Mouse (Mus musculus): ENCODE measurements around the gene Eipr1.
"Not testable (repeated sequence)": the region's sequence is repeated elsewhere in the genome, so short reads cannot be mapped to it uniquely, and the experiment has no call there.

Eipr1 gene

DNA sequence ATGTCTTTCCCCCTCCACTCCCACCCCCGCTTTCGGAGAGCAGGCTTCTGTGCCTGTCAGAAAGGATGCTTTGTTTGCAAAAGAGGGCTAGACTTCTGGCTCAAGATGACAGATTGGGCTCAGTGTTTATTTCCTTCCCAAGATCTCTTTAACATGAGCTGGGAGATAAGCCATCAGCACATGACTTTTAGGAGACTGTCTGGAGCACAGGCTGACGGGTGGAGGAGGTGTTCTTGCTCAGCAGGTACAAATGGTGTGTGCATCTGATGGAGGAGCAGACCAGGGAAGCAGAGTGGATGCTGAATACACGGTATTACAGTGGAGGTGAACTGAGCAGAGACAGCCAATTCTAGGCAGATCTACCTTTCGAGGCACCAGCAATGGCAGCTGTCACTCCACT, 139.9 kb downstream of the Eipr1 start:
- CTCF ChIA-PET: no interaction called here
- POLR2A ChIA-PET: no interaction called here

DNA sequence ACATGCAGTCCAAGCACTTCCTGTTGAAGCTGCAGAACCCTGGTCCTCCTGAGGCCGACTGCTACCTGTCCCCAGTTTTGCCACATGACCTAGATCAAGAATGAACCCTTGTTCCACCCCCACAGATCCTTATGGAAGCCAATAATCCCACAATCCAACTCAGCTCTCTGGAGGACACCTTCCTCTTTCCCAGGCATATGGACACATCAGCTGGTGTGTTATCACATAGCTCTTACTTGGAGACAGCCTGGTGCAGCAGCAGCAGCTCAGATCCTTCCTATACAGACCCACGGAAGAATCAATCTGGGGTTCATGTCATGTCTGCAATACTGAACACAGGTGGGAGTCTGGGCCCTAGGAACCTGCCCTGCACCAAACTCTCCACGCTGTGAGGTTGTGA, 145.0 kb downstream of the Eipr1 start:
- ChIA-PET CTCF (no interaction called here), POLR2A (interaction anchor here in 2 of 4 experiments (0.6 kb wide), 2 partner anchors 184 to 522 kb away, joined by 3 read pairs; no protein-coding TSS in a partner anchor)

DNA sequence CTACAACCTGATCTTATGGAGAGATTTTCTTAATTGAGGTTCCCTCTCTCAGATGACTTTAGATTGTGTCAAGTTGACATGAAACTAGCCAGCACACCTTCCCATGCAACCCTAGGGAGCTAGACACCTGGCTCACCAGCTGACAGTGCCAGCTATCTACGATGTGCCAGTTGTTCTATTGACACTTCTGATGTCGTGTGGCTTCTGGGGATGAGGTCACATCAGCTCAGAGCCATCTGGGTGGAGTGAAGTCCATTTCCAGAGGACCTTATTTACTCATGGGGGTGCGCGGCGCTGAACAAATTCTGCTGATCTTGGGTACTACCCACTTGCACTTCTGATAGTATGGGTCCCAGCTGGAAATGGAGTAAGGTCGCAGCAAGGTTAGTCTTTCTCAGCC, 146.7 kb downstream of the Eipr1 start:
- ChIA-PET CTCF (no interaction called here), POLR2A (interaction anchor here in 1 of 4 experiments (1.5 kb wide), 1 partner anchor 9 kb away, joined by 3 read pairs; no protein-coding TSS in a partner anchor)

- ChIA-PET CTCF (no interaction called here), POLR2A (interaction anchor here in 1 of 4 experiments (0.7 kb wide), 1 partner anchor 83 kb away, joined by 4 read pairs; no protein-coding TSS in a partner anchor)
Observed at GRCm38 (mm10) chr12:28899696-28900095, 148.1 kb downstream of the Eipr1 start.

DNA sequence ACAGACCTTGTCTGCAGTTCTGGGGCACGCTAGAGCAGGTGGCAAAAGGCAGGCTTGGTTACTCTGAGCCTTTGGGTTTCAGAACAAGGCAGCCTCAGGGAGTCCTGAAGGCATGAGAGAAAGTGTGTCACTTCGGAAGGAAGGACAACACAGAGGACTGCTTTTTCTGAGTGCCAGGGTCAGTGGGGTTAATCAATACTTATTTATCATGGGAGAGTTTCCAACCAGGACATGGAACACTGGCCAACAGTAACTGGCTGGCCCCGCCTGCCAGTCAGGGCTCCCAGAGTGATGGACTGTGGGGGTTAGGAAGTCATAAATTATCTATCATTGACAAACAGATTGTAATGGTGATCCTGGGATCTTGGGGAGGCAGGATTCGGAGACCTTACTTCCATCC, 148.7 kb downstream of the Eipr1 start:
- ChIA-PET POLR2A (no interaction called here), CTCF (interaction anchor here in 2 of 4 experiments (0.6 to 1.0 kb wide), 2 partner anchors 117 to 368 kb away, joined by 3 read pairs; no protein-coding TSS in a partner anchor)

- POLR2A ChIA-PET: no interaction called here
- CTCF ChIA-PET: no interaction called here
Observed at GRCm38 (mm10) chr12:28902132-28902531, 150.5 kb downstream of the Eipr1 start.

DNA sequence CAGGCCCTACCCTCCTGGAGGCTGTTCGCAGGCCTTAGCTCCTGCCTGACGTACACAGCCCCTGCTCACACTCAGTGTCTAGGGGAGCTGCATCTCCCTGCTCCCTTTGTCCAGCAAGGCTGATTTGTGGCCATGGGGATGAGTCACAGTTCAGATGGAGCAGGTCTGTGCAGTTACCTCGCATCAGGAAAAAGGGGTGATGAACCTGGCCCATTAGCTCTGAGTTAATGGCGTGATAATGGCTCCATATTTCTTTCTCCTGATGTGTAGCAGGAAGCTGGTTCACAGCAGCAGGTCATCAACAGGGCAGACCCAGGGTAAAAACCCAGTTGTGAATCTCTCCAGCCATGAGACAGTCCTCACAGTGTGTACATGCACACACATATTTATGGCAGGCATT, 151.5 kb downstream of the Eipr1 start:
- ChIA-PET POLR2A (no interaction called here), CTCF (no interaction called here)

- POLR2A ChIA-PET: interaction anchor here in 1 of 4 experiments (0.6 kb wide), 1 partner anchor 896 kb away, joined by 3 read pairs; no protein-coding TSS in a partner anchor
- CTCF ChIA-PET: no interaction called here
Observed at GRCm38 (mm10) chr12:28905486-28905885, 153.9 kb downstream of the Eipr1 start.

- POLR2A ChIA-PET: interaction anchor here in 1 of 4 experiments (0.6 kb wide), 1 partner anchor 62 kb away, joined by 3 read pairs; no protein-coding TSS in a partner anchor
Observed at GRCm38 (mm10) chr12:28906016-28906415, 154.4 kb downstream of the Eipr1 start.

GRCm38 (mm10) chr12:28906809-28907297, 155.2 kb downstream of the Eipr1 start:
- POLR2A ChIA-PET: no interaction called here
- CTCF ChIA-PET: interaction anchor here in 1 of 4 experiments (0.6 kb wide), 1 partner anchor 10 kb away, joined by 4 read pairs; no protein-coding TSS in a partner anchor

More at GRCm38 (mm10) chr12:28906016-28906415, 154.4 kb downstream of the Eipr1 start:
- CTCF ChIA-PET: no interaction called here

GRCm38 (mm10) chr12:28907814-28908213, 156.2 kb downstream of the Eipr1 start:
- ChIA-PET CTCF (no interaction called here), POLR2A (no interaction called here)

DNA sequence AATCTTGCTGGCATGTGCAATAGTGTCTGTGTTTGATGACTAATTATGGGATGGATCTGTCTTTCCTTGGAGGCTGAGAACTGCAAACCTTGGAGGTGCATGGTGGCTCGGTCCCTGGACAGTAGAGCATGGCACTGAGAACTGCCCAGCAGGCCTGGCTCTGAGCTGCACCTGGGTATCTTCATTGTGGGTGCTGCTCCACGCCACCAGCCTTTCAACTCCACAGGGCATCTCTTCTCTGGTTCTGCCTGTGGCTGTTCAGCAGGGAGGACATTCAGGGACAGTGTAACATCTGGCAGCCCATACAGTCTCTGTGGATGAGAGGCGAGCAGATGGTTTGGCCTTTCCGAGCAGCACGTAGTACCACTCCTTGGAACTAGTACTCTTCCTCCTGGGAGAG, 158.2 kb downstream of the Eipr1 start:
- CTCF ChIA-PET: interaction anchor here in 1 of 4 experiments (0.6 kb wide), 1 partner anchor 220 kb away, joined by 5 read pairs; no protein-coding TSS in a partner anchor
- POLR2A ChIA-PET: interaction anchor here in 2 of 4 experiments (0.7 to 1.0 kb wide), 2 partner anchors 14 to 274 kb away, joined by 3 read pairs; partner anchors contain the start of gene Rps7 (in 1 of the 2)

DNA sequence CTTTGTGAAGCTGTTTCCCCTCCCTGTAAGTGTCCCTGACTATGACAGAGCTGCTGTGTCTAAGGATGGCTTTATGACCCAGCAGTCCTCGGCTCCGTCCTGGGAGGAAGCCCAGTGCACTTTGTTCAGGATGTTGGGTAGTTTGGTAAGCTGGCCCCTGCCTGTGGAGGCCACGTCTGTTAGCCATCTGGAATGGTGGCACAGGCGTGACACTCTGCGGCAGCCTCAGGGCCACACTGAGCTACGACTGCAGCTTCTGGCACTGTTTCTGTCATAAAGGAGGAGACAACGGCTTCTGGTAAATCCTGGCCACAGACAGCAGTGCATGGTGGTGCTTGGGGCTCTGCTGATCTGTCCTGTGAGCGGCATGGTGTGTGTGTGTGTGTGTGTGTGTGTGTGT, 159.0 kb downstream of the Eipr1 start:
- CTCF ChIA-PET: interaction anchor here in 1 of 4 experiments (0.6 kb wide), 1 partner anchor 219 kb away, joined by 5 read pairs; no protein-coding TSS in a partner anchor
- POLR2A ChIA-PET: no interaction called here

GRCm38 (mm10) chr12:28912351-28912936, 160.8 kb downstream of the Eipr1 start:
- ChIA-PET POLR2A (no interaction called here), CTCF (no interaction called here)

DNA sequence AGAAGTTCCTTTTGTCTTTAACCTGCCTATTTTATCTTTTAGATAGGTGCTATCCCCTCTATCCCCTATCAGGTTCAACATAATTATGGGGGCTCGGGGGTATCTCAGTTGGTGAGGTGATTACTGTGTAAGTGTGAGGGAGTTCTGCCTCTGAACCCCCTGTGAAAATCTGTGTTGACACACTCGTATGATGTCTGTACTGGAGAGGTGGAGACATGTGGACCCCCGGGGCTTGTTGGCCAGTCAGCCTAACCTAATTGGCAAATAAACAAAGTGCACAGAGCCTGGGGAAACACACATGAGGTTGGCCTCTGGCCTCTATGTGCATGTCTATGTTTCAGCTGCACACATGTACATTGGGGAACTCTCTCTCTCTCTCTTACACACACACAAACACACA, 161.5 kb downstream of the Eipr1 start:
- ChIA-PET CTCF (no interaction called here), POLR2A (no interaction called here)

GRCm38 (mm10) chr12:28914056-28914455, 162.5 kb downstream of the Eipr1 start:
- CTCF ChIA-PET: not testable (repeated sequence)

More at GRCm38 (mm10) chr12:28914056-28914455, 162.5 kb downstream of the Eipr1 start:
- POLR2A ChIA-PET: interaction anchor here in 1 of 4 experiments (0.8 kb wide), 1 partner anchor 278 kb away, joined by 3 read pairs; the partner anchor contains the start of gene Rps7
